Mouse (Mus musculus): ENCODE data around the gene Olfr1502. TPM values are rescaled to one million over a fixed set of nuclear protein-coding genes. Genes with fewer than 3 reads are reported as not detected.

Gene Olfr1502
- polyA plus RNA-seq (2014; fragmentation: Illumina TruSeq; extraction: RNeasy Lipid Tissue Mini Kit (QIAGEN cat#74804)) = not detected

GRCm38 (mm10) chr19:13861495-13861894 lies at the start of gene Olfr1502:
Gene Olfr1502 (plus strand): TSS chr19:13861795.

GRCm38 (mm10) chr19:13819347-13819746 lies 42.2 kb upstream of the Olfr1502 start, which contains the start of gene Olfr1499:
Gene Olfr1499 (minus strand): TSS chr19:13819447.

GRCm38 (mm10) chr19:13830388-13830787 lies 31.2 kb upstream of the Olfr1502 start, which contains the start of gene Olfr1500:
Gene Olfr1500 (minus strand): TSS chr19:13830488.

GRCm38 (mm10) chr19:13850592-13850991 lies 11.0 kb upstream of the Olfr1502 start, which contains the start of gene Olfr1501:
Gene Olfr1501 (minus strand): TSS chr19:13850692.

GRCm38 (mm10) chr19:13897828-13898227 lies 36.2 kb downstream of the Olfr1502 start, which contains the start of gene Olfr1504:
Gene Olfr1504 (minus strand): TSS chr19:13897928.

Other genes starting within 250 kb of the Olfr1502 start
- not detected for gene Olfr1487, start 244.4 kb upstream of the Olfr1502 start, polyA plus RNA-seq (2014; fragmentation: Illumina TruSeq; extraction: RNeasy Lipid Tissue Mini Kit (QIAGEN cat#74804))
- not detected for gene Olfr1489, start 230.2 kb upstream of the Olfr1502 start, polyA plus RNA-seq (2014; fragmentation: Illumina TruSeq; extraction: RNeasy Lipid Tissue Mini Kit (QIAGEN cat#74804))
- gene Olfr1490, start 210.7 kb upstream of the Olfr1502 start, polyA plus RNA-seq (2014; fragmentation: Illumina TruSeq; extraction: RNeasy Lipid Tissue Mini Kit (QIAGEN cat#74804)) = not detected
- not detected for gene Olfr1491, start 164.5 kb upstream of the Olfr1502 start, polyA plus RNA-seq (2014; fragmentation: Illumina TruSeq; extraction: RNeasy Lipid Tissue Mini Kit (QIAGEN cat#74804))
- gene Olfr1493-ps1, start 138.5 kb upstream of the Olfr1502 start, polyA plus RNA-seq (2014; fragmentation: Illumina TruSeq; extraction: RNeasy Lipid Tissue Mini Kit (QIAGEN cat#74804)) = not detected
- gene Olfr1494, start 122.1 kb upstream of the Olfr1502 start, polyA plus RNA-seq (2014; fragmentation: Illumina TruSeq; extraction: RNeasy Lipid Tissue Mini Kit (QIAGEN cat#74804)) = not detected
- not detected for gene Olfr1495, start 97.2 kb upstream of the Olfr1502 start, polyA plus RNA-seq (2014; fragmentation: Illumina TruSeq; extraction: RNeasy Lipid Tissue Mini Kit (QIAGEN cat#74804))
- not detected for gene Olfr1496, start 83.9 kb upstream of the Olfr1502 start, polyA plus RNA-seq (2014; fragmentation: Illumina TruSeq; extraction: RNeasy Lipid Tissue Mini Kit (QIAGEN cat#74804))
- gene Olfr1497, start 63.6 kb upstream of the Olfr1502 start, polyA plus RNA-seq (2014; fragmentation: Illumina TruSeq; extraction: RNeasy Lipid Tissue Mini Kit (QIAGEN cat#74804)) = not detected
- not detected for gene Olfr1499, start 42.3 kb upstream of the Olfr1502 start, polyA plus RNA-seq (2014; fragmentation: Illumina TruSeq; extraction: RNeasy Lipid Tissue Mini Kit (QIAGEN cat#74804))
- gene Olfr1500, start 31.3 kb upstream of the Olfr1502 start, polyA plus RNA-seq (2014; fragmentation: Illumina TruSeq; extraction: RNeasy Lipid Tissue Mini Kit (QIAGEN cat#74804)) = not detected
- not detected for gene Olfr1501, start 11.1 kb upstream of the Olfr1502 start, polyA plus RNA-seq (2014; fragmentation: Illumina TruSeq; extraction: RNeasy Lipid Tissue Mini Kit (QIAGEN cat#74804))
- not detected for gene Olfr1504, start 36.1 kb downstream of the Olfr1502 start, polyA plus RNA-seq (2014; fragmentation: Illumina TruSeq; extraction: RNeasy Lipid Tissue Mini Kit (QIAGEN cat#74804))
- not detected for gene Olfr1505, start 51.7 kb downstream of the Olfr1502 start, polyA plus RNA-seq (2014; fragmentation: Illumina TruSeq; extraction: RNeasy Lipid Tissue Mini Kit (QIAGEN cat#74804))